Mouse (Mus musculus) embryonic fibroblast, embryonic 13.5 days (primary cell): ENCODE measurements around the gene Dydc2.

ENCODE experiments used
- CTCF ChIP-seq: IDR thresholded peaks from 2 replicates; pipeline ENCODE4 v1.5.1; 2011; ENCODE audit warnings: mild to moderate bottlenecking, control low read depth, low read length, moderate library complexity, borderline replicate concordance; ENCODE audit not compliant: insufficient read depth
- POLR2A ChIP-seq: IDR thresholded peaks from 2 replicates; pipeline ENCODE4 v1.6.1; 2011; ENCODE audit warnings: low read depth, mild to moderate bottlenecking, control low read depth, low read length, moderate library complexity

- TF ChIP-seq POLR2A (no peak), CTCF (no peak)
These were observed 38.0 kb downstream of the Dydc2 start for GRCm38 (mm10) chr14:41030989-41031513.
